Mouse (Mus musculus): ENCODE measurements around the gene Srsf5.
"Not testable (repeated sequence)": the region's sequence is repeated elsewhere in the genome, so short reads cannot be mapped to it uniquely, and the experiment has no call there.

DNA sequence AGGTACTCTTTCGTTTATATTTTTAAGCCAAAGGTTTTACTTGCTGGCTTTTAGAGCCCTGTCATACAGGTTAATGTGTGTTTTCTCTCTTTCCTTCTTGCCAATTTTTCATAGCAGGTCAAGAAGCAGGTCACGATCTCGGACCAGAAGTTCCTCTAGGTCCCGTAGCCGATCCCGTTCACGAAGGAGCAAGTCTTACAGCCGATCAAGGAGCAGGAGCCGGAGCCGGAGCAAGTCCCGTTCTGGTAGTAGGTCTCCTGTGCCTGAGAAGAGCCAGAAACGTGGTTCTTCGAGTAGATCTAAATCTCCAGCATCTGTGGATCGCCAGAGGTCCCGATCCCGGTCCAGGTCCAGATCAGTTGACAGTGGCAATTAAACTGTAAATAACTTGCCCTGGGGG, 4.3 kb downstream of the Srsf5 start:
- not testable (repeated sequence) for TF ChIP-seq POLR2A (IDR thresholded peaks at IDR 0.05; ENCODE audit: low read depth, low read length); CTCF (IDR thresholded peaks at IDR 0.05; ENCODE audit: extremely low read depth, insufficient read depth, insufficient read length, insufficient replicate concordance)

All from spleen, adult 2 months (tissue).